Mouse (Mus musculus): ENCODE measurements around the gene Csrnp2. TPM values are rescaled to one million over a fixed set of nuclear protein-coding genes. Genes with fewer than 3 reads are reported as not detected.

The Csrnp2 gene
- polyA plus RNA-seq (2014; fragmentation: Illumina TruSeq; extraction: RNeasy Lipid Tissue Mini Kit (QIAGEN cat#74804); ENCODE audit: low read depth, low replicate concordance), result 0.82 TPM

GRCm38 (mm10) chr15:100495102-100495501, at the start of gene Csrnp2:
Gene Csrnp2 (minus strand): TSS chr15:100495488.

GRCm38 (mm10) chr15:100468295-100469188, 26.7 kb downstream of the Csrnp2 start, which contains the start of gene Letmd1:
Gene Letmd1 (plus strand): TSS chr15:100469023.

Other genes starting within 250 kb of the Csrnp2 start
- gene Tmprss12, start 214.7 kb downstream of the Csrnp2 start, polyA plus RNA-seq (2014; fragmentation: Illumina TruSeq; extraction: RNeasy Lipid Tissue Mini Kit (QIAGEN cat#74804); ENCODE audit: low read depth, low replicate concordance), result not detected
- 315 TPM for gene Mettl7a1, start 191.3 kb downstream of the Csrnp2 start, polyA plus RNA-seq (2014; fragmentation: Illumina TruSeq; extraction: RNeasy Lipid Tissue Mini Kit (QIAGEN cat#74804); ENCODE audit: low read depth, low replicate concordance)
- not detected for gene Mettl7a3, start 160.6 kb downstream of the Csrnp2 start, polyA plus RNA-seq (2014; fragmentation: Illumina TruSeq; extraction: RNeasy Lipid Tissue Mini Kit (QIAGEN cat#74804); ENCODE audit: low read depth, low replicate concordance)
- gene Methig1, start 142.3 kb downstream of the Csrnp2 start, polyA plus RNA-seq (2014; fragmentation: Illumina TruSeq; extraction: RNeasy Lipid Tissue Mini Kit (QIAGEN cat#74804); ENCODE audit: low read depth, low replicate concordance), result not detected
- not detected for gene Mettl7a2, start 142.3 kb downstream of the Csrnp2 start, polyA plus RNA-seq (2014; fragmentation: Illumina TruSeq; extraction: RNeasy Lipid Tissue Mini Kit (QIAGEN cat#74804); ENCODE audit: low read depth, low replicate concordance)
- gene Higd1c, start 130.9 kb downstream of the Csrnp2 start, polyA plus RNA-seq (2014; fragmentation: Illumina TruSeq; extraction: RNeasy Lipid Tissue Mini Kit (QIAGEN cat#74804); ENCODE audit: low read depth, low replicate concordance), result not detected
- gene Gm5475, start 73.3 kb downstream of the Csrnp2 start, polyA plus RNA-seq (2014; fragmentation: Illumina TruSeq; extraction: RNeasy Lipid Tissue Mini Kit (QIAGEN cat#74804); ENCODE audit: low read depth, low replicate concordance), result not detected
- 9.6 TPM for gene Slc11a2, start 70.4 kb downstream of the Csrnp2 start, polyA plus RNA-seq (2014; fragmentation: Illumina TruSeq; extraction: RNeasy Lipid Tissue Mini Kit (QIAGEN cat#74804); ENCODE audit: low read depth, low replicate concordance)
- gene Letmd1, start 26.5 kb downstream of the Csrnp2 start, polyA plus RNA-seq (2014; fragmentation: Illumina TruSeq; extraction: RNeasy Lipid Tissue Mini Kit (QIAGEN cat#74804); ENCODE audit: low read depth, low replicate concordance), result 15.5 TPM
- 3.7 TPM for gene Tfcp2, start 56.5 kb upstream of the Csrnp2 start, polyA plus RNA-seq (2014; fragmentation: Illumina TruSeq; extraction: RNeasy Lipid Tissue Mini Kit (QIAGEN cat#74804); ENCODE audit: low read depth, low replicate concordance)
- 1.2 TPM for gene Pou6f1, start 104.5 kb upstream of the Csrnp2 start, polyA plus RNA-seq (2014; fragmentation: Illumina TruSeq; extraction: RNeasy Lipid Tissue Mini Kit (QIAGEN cat#74804); ENCODE audit: low read depth, low replicate concordance)
- 136 TPM for gene Dazap2, start 119.9 kb upstream of the Csrnp2 start, polyA plus RNA-seq (2014; fragmentation: Illumina TruSeq; extraction: RNeasy Lipid Tissue Mini Kit (QIAGEN cat#74804); ENCODE audit: low read depth, low replicate concordance)
- 6.9 TPM for gene Smagp, start 141.5 kb upstream of the Csrnp2 start, polyA plus RNA-seq (2014; fragmentation: Illumina TruSeq; extraction: RNeasy Lipid Tissue Mini Kit (QIAGEN cat#74804); ENCODE audit: low read depth, low replicate concordance)
- 1.9 TPM for gene Bin2, start 174.1 kb upstream of the Csrnp2 start, polyA plus RNA-seq (2014; fragmentation: Illumina TruSeq; extraction: RNeasy Lipid Tissue Mini Kit (QIAGEN cat#74804); ENCODE audit: low read depth, low replicate concordance)
- 6.7 TPM for gene Cela1, start 192.4 kb upstream of the Csrnp2 start, polyA plus RNA-seq (2014; fragmentation: Illumina TruSeq; extraction: RNeasy Lipid Tissue Mini Kit (QIAGEN cat#74804); ENCODE audit: low read depth, low replicate concordance)
- gene Galnt6, start 233.9 kb upstream of the Csrnp2 start, polyA plus RNA-seq (2014; fragmentation: Illumina TruSeq; extraction: RNeasy Lipid Tissue Mini Kit (QIAGEN cat#74804); ENCODE audit: low read depth, low replicate concordance), result 0.21 TPM